Mouse (Mus musculus): ENCODE measurements around the gene Ackr2.

DNA sequence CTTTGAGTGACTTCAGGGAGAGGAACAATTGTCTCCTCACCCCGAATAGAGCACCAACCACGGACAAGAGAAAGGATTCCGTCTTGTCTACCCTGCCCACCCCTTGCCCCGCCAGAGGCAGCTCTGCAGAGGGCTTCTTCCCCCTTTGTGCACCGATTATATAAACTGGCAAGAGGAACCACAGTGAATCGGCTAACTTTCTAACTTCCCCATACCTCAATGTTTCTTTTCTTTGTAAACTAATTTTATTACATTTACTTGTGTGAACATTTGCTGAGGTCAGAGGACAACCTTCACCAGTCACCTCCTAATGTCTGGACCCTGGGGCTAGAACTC is 40.0 kb upstream of the Ackr2 start, which contains the start of gene Higd1a:
- TF ChIP-seq CTCF (IDR thresholded peaks at IDR 0.05; ENCODE audit: control insufficient read depth, insufficient read depth, low read length) (no peak), POLR2A (IDR thresholded peaks at IDR 0.05; ENCODE audit: borderline replicate concordance, control insufficient read depth, low read depth, low read length) (no peak)

Measured in bone marrow, adult 2 months (tissue).